Mouse (Mus musculus): Measurements from ENCODE around the gene Tarm1. TPM values are rescaled to one million over a fixed set of nuclear protein-coding genes. Genes with fewer than 3 reads are reported as not detected.

The Tarm1 gene
- polyA plus RNA-seq, 1 experiment from 2014 or later: not detected

DNA sequence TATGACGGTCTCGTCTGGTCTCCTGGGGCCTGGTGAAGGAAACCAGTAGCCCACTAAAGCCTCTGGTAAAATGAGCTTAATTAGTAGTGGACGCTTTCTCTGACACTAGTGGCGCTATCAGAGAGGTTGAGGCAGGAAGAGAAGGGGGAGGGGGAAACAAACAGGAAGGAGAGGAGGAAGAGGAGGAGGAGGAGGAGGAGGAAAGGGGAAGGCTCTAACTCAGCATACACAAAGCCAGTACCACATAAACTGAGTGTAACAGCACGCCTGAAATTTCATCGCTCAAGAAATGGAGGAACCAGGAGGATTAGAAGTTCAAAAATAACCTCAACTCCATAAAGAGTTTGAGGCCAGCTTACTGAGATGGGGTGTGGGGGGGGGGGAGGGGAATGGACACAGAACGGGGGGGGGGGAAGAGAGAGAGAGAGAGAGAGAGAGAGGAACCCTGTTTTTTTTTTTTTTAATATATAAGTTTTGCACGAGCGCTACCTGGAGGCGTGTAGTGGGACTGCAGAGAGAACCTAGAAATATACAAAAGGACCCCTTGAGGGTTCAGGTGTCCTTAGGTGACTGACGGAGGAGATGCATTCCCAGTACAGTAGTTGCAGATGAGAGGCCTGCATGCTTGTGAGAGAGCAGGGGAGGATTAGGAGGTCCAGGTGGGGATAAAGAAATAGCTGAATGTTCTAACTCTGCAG lies 48.8 kb downstream of the Tarm1 start:
- no peaks in the 10 kb centered on the region for H3K36me3 ChIP-seq
- no peak overlapping the region for H3K27ac ChIP-seq
- H3K9me3 ChIP-seq (replicated peaks): no peaks in the 10 kb centered on the region
- ATAC-seq: no peak
- H3K4me1 ChIP-seq: no peaks in the 10 kb centered on the region
- no peak overlapping the region for H3K4me3 ChIP-seq
- no peaks in the 10 kb centered on the region; the same call in 1 of the 2 replicates for H3K27me3 ChIP-seq (replicated peaks)
- H3K4me2 ChIP-seq: no peak overlapping the region
- WGBS (ENCODE audit: insufficient replicate concordance): 54% methylated on average over 10 of the region's 11 CpGs
- H3K9ac ChIP-seq: no peak overlapping the region

DNA sequence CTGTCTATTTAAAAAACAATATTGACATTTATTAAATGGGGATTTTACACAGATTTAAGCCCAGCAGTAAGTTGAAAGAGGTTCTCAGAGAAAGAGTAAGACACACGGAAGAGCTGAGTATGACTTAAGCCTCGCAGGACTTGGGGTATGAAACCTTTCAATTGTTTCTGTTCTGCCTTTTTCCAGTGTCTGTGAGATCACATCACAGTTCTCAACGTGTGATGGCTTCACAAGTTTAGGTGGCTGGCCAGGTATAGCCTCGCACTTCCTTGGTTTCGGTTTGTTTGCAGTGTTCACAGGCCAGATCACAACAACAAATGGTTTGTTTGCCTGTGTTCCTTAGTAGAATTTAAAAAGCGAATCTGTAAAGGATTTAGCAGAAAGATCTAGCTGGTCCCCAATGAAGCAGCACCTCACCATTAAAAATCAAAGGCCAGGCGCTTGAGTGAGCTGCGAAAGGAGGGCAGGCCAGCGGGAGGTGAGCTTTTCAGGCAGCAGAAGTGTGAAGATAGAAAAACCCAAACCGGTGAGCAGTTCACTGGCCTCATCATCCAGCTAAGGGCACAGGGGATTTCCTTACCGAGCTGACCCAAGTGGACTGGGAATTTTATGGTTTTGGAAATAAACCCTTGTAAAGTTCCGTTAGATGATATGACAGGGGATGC lies 49.5 kb downstream of the Tarm1 start:
- 46% methylated on average over 12 of the region's 12 CpGs for WGBS (ENCODE audit: insufficient replicate concordance)
- Histone ChIP-seq H3K9me3 (replicated peaks) (no peaks in the 10 kb centered on the region), H3K9ac (no peak overlapping the region), H3K27ac (no peak overlapping the region), H3K27me3 (replicated peaks) (no peaks in the 10 kb centered on the region; the same call in 1 of the 2 replicates), H3K36me3 (no peaks in the 10 kb centered on the region), H3K4me2 (no peak overlapping the region), H3K4me3 (no peak overlapping the region), H3K4me1 (no peaks in the 10 kb centered on the region)
- no peak for ATAC-seq

DNA sequence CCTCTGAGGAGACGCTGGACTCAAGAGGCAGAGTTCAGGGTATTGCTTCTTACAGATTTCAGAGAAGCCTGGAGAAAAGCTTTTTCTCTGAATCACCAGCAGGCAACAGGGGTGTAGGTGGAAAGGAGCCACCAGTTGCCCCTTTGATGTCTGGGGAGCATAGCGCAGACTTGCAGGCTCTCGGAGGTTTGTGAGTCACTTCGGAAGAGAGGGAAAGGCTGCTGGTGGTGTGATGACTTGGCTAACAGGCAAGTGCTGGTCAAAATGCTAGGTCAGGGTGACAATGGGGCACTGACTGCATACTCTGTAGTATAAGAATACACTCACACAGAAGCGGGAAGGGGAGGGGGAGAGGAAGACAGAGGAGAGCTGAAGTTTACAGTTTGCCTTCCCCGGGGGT lies 51.3 kb downstream of the Tarm1 start:
- no peak overlapping the region for H3K9ac ChIP-seq
- no peaks in the 10 kb centered on the region; the same call in 1 of the 2 replicates for H3K27me3 ChIP-seq (replicated peaks)
- H3K4me2 ChIP-seq: no peak overlapping the region
- no peaks in the 10 kb centered on the region for H3K4me1 ChIP-seq
- no peak overlapping the region for H3K4me3 ChIP-seq
- H3K36me3 ChIP-seq: no peaks in the 10 kb centered on the region
- no peak overlapping the region for H3K27ac ChIP-seq
- 40% methylated on average over 6 of the region's 6 CpGs for WGBS (ENCODE audit: insufficient replicate concordance)
- no peaks in the 10 kb centered on the region for H3K9me3 ChIP-seq (replicated peaks)
- ATAC-seq: no peak

DNA sequence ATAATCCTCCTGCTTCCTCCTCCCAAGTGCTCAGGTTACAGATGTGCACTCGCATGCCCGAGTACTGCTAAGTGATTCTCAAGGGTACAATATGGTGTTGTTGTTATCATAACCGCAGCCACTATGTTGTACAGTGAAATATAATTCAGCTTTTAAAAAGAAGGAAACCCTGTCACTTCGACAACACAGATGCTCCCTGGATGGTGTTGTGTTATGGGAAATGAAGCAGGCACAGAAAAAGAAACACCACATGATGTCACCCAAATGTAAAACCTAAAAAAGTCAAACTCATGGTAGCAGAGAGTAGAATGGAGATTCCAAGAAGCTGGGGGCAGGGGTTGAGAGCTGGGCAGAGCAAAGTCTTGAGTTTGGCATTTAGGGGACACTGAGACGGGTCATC lies 51.8 kb downstream of the Tarm1 start:
- no peaks in the 10 kb centered on the region for H3K4me1 ChIP-seq
- H3K27ac ChIP-seq: no peak overlapping the region
- H3K4me2 ChIP-seq: no peak overlapping the region
- H3K9me3 ChIP-seq (replicated peaks): no peaks in the 10 kb centered on the region
- WGBS (ENCODE audit: insufficient replicate concordance): 62% methylated on average over 5 of the region's 5 CpGs
- no peak overlapping the region for H3K9ac ChIP-seq
- no peak overlapping the region for H3K4me3 ChIP-seq
- no peaks in the 10 kb centered on the region; the same call in 1 of the 2 replicates for H3K27me3 ChIP-seq (replicated peaks)
- no peaks in the 10 kb centered on the region for H3K36me3 ChIP-seq
- ATAC-seq: no peak

DNA sequence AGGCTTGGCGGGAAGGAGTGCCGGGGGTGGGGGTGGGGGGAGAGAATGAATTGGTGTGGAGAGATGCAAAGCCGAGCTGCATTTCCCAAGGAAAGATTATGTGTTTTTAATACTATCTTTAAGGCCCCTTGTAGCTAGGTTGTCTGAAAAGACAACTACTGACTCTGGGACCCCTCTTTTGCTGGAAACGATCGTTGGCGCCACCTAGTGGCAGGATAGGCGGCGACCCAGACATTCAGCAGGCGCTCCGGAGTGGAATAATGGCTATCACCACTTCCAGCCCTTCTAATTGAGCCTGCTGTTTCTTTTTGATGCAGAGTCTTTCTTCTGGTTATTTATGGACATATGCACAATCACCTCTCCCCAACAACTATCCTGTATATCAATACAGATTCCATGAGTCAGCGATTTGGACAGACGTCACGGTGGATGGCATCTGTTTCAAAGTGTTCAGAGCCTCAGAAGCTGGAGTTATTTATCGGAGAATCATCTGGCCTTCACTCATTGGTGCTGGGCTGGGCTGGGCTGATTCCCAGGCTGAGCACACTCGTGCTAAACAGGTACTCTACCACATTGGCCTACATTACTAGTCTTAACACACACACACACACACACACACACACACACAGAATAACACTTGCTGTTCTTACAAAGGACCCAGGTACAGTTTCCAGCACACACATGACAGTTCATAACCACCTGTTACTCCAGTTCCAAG lies 53.5 kb downstream of the Tarm1 start:
- WGBS (ENCODE audit: insufficient replicate concordance): 25% methylated on average over 15 of the region's 15 CpGs
- Histone ChIP-seq H3K9me3 (replicated peaks) (no peaks in the 10 kb centered on the region), H3K4me3 (no peak overlapping the region), H3K4me2 (no peak overlapping the region), H3K27me3 (replicated peaks) (no peaks in the 10 kb centered on the region; the same call in 1 of the 2 replicates), H3K4me1 (no peaks in the 10 kb centered on the region), H3K9ac (no peak overlapping the region), H3K36me3 (no peaks in the 10 kb centered on the region), H3K27ac (no peak overlapping the region)
- no peak for ATAC-seq

DNA sequence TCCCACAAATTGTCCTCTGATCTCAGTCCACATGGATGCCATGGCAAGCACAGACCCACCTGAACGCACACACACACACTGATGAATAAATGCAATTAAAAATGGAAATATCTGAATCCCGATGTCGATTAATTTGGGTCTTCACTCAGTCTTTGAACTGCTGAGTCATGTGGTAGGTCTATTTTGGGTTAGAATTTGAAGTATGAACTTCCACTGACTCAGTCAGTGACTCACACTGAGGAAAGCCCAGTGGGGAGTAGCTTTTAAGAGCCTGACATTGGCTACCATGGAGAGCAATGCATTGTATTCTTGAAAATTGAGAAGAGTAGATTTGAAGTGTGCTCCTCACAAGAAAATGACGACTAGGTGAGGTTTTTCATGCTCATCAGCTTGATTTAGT lies 55.4 kb downstream of the Tarm1 start:
- Histone ChIP-seq H3K9me3 (replicated peaks) (no peaks in the 10 kb centered on the region), H3K4me2 (no peak overlapping the region), H3K27me3 (replicated peaks) (no peaks in the 10 kb centered on the region; the same call in 1 of the 2 replicates), H3K4me3 (no peak overlapping the region), H3K36me3 (no peaks in the 10 kb centered on the region), H3K9ac (no peak overlapping the region), H3K27ac (no peak overlapping the region), H3K4me1 (no peaks in the 10 kb centered on the region)
- WGBS (ENCODE audit: insufficient replicate concordance): 66% methylated on average over 4 of the region's 4 CpGs
- no peak for ATAC-seq

DNA sequence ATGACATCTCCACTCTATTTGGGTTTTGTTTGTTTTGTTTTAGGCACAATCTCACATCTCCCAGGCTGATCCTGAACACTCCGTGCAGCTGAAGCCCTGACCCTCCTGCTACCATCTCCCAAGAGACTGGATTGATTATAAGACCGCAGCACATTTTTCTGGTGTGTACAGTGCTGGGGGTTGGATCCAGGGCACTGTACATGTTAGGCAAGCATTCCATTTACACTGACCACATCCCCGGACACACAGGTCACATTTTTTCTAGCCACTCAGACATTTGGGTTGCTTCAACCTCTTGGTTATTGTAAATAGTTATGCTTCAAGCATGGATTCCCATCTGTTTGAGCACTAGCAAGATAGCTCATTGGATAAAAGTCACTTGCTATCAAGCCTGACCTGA lies 55.8 kb downstream of the Tarm1 start:
- H3K4me3 ChIP-seq: no peak overlapping the region
- whole genome bisulfite sequencing (ENCODE audit: insufficient replicate concordance): 66% methylated on average over 3 of the region's 3 CpGs
- no peaks in the 10 kb centered on the region for H3K36me3 ChIP-seq
- H3K4me2 ChIP-seq: no peak overlapping the region
- no peaks in the 10 kb centered on the region for H3K9me3 ChIP-seq (replicated peaks)
- no peak for ATAC-seq
- H3K27ac ChIP-seq: no peak overlapping the region
- no peaks in the 10 kb centered on the region for H3K4me1 ChIP-seq
- H3K9ac ChIP-seq: no peak overlapping the region
- no peaks in the 10 kb centered on the region; the same call in 1 of the 2 replicates for H3K27me3 ChIP-seq (replicated peaks)

DNA sequence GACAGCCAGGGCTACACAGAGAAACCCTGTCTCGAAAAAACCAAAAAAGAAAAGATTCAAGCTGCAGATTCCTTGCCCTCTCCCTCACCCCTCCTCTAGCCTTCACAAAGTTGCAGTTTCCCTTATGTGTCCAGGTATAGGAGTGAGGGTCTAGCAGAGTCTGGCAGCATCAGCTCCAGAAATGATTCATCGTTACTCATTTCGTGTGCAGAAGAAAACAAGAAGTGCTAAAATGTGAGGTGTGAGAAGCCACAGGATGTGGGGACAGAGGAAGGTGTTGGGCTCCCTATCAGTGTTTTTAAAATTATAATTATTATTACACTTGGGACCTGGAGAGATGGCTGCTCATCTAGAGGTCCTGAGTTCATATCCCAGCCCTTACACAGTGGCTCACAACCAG lies 57.7 kb downstream of the Tarm1 start:
- no peak overlapping the region for H3K4me2 ChIP-seq
- H3K27ac ChIP-seq: no peak overlapping the region
- H3K4me3 ChIP-seq: no peak overlapping the region
- H3K4me1 ChIP-seq: no peaks in the 10 kb centered on the region
- no peak for ATAC-seq
- H3K36me3 ChIP-seq: no peaks in the 10 kb centered on the region
- no peaks in the 10 kb centered on the region for H3K9me3 ChIP-seq (replicated peaks)
- 53% methylated on average over 3 of the region's 3 CpGs for WGBS (ENCODE audit: insufficient replicate concordance)
- no peak overlapping the region for H3K9ac ChIP-seq
- H3K27me3 ChIP-seq (replicated peaks): no peaks in the 10 kb centered on the region

DNA sequence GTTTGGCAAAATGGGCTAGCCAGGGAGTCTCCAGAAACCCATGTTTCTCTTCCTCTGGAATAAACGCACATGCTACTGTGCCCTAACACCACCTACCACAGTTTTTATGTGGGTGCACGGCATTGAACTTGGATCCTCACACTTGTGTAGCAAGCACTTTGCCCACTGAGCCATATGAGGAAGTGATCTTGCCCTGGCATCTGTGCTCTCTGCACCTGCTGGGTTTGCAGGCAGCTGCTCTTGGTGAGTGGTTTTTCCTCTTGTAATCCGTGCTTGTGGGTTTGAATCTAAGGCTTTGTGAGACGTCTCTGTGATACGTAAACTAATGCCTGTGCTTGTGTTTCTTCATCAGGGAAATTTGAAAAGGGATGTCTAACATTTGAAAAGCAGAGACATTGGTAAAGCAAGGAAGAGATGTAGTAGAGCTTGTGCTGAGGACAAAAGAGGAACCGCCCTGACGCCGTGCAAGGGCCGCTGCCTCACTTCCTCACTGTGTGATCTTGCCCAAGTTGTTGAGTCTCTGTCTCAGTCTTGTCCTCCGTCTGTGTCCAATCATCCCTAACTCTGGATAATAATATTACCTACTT lies 59.9 kb downstream of the Tarm1 start:
- WGBS (ENCODE audit: insufficient replicate concordance): 43% methylated on average over 10 of the region's 10 CpGs

DNA sequence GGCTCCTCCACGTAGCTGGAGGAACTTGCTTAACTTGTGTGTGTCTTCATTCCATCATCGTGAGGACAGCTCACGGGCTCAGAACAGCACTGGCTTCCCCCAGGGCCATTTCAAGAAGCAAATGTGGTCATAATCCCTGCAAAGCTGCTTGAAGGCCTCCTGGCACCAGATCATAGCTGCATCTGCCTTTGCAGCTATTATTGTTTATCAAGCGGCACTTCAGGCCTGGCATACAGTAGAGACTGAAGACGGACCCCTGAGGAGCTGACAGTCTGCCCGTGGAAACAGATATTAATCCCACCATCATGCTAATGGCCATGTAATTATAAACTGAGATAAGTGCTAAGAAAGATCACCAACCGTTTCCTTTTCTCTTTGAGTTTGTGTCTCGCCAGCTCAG lies 61.9 kb downstream of the Tarm1 start:
- Histone ChIP-seq H3K4me3 (no peak overlapping the region), H3K27ac (no peak overlapping the region), H3K9me3 (replicated peaks) (no peaks in the 10 kb centered on the region), H3K27me3 (replicated peaks) (no peaks in the 10 kb centered on the region), H3K4me2 (no peak overlapping the region), H3K9ac (no peak overlapping the region), H3K4me1 (no peaks in the 10 kb centered on the region), H3K36me3 (no peaks in the 10 kb centered on the region)
- no peak for ATAC-seq
- 60% methylated on average over 8 of the region's 8 CpGs for WGBS (ENCODE audit: insufficient replicate concordance)

More for the DNA sequence above, 59.9 kb downstream of the Tarm1 start:
- no peak for ATAC-seq
- Histone ChIP-seq H3K4me2 (no peak overlapping the region), H3K27me3 (replicated peaks) (no peaks in the 10 kb centered on the region), H3K4me1 (no peaks in the 10 kb centered on the region), H3K27ac (no peak overlapping the region), H3K9ac (no peak overlapping the region), H3K36me3 (no peaks in the 10 kb centered on the region), H3K4me3 (no peak overlapping the region), H3K9me3 (replicated peaks) (no peaks in the 10 kb centered on the region)

DNA sequence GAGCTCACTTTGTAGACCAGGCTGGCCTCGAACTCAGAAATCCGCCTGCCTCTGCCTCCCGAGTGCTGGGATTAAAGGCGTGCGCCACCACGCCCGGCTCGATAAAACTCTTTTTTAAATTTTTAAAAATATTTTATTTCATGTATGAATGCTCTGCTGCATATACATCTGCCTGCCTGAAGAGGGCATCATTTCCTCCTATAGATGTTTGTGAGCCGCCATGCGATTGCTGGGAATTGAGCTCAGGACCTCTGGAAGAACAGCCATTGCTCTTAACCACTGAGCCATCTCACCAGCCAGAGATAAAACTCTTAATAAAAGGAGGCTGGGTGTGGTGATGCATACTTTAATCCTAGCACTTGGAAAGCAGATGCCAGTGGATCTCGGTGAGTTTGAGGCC lies 62.4 kb downstream of the Tarm1 start:
- H3K27me3 ChIP-seq (replicated peaks): no peaks in the 10 kb centered on the region
- H3K27ac ChIP-seq: no peak overlapping the region
- 70% methylated on average over 11 of the region's 11 CpGs for WGBS (ENCODE audit: insufficient replicate concordance)
- ATAC-seq: no peak
- no peaks in the 10 kb centered on the region for H3K9me3 ChIP-seq (replicated peaks)
- H3K4me2 ChIP-seq: no peak overlapping the region
- no peaks in the 10 kb centered on the region for H3K4me1 ChIP-seq
- H3K4me3 ChIP-seq: no peak overlapping the region
- H3K9ac ChIP-seq: no peak overlapping the region
- H3K36me3 ChIP-seq: no peaks in the 10 kb centered on the region

DNA sequence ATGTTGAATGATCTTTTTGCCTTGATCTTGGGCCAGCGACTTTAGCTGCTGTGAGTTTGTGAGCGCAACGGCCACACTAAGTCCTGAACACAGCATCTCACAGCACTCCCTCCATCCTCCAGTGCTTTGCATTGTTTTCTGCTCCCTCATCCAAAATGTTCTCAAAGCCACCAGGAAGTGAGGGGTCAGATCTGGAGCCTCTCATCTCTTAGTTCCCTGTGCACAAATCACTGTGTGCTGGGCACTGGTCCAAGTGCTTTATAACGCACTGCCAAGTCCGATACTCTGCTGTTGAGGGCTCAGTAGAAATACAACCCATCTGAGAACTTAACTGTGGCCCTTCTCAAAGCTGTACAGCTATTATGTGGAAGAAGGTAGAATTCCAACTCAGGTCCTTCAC lies 64.5 kb downstream of the Tarm1 start:
- no peak for ATAC-seq
- H3K36me3 ChIP-seq: no peaks in the 10 kb centered on the region
- H3K4me3 ChIP-seq: no peak overlapping the region
- WGBS (ENCODE audit: insufficient replicate concordance): 71% methylated on average over 5 of the region's 5 CpGs
- no peak overlapping the region for H3K9ac ChIP-seq
- no peaks in the 10 kb centered on the region for H3K4me1 ChIP-seq
- H3K27ac ChIP-seq: no peak overlapping the region
- no peak overlapping the region for H3K4me2 ChIP-seq
- H3K27me3 ChIP-seq (replicated peaks): no peaks in the 10 kb centered on the region
- H3K9me3 ChIP-seq (replicated peaks): no peaks in the 10 kb centered on the region
